Mouse (Mus musculus): ENCODE results near the gene Xdh. TPM values are rescaled to one million over a fixed set of nuclear protein-coding genes. Genes with fewer than 3 reads are reported as not detected.

Gene Xdh
- polyA plus RNA-seq, 1 experiment from 2014 or later = 0.39 TPM

DNA sequence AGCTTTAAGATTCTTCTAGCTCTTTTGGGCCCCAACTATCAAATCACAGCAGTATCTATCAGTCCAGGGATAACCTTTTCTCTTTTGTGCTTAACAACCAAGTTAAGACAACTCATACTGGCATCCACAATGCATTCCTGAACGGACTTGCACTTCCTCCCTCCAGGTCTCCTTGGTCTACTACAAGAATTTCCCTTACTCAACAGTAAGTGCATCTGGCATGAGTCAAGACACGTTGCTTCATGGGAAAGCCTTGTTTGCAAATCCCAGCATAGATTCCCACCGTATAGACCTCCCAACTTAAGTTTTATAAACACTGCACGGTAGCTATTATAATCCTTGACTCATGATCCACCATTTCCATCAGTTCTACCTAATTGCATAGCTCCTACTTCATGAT is 16.4 kb downstream of the Xdh start:
- H3K9ac ChIP-seq (ENCODE audit: low read depth, low read length) = no peak overlapping the region
- no peaks in the 10 kb centered on the region for H3K36me3 ChIP-seq (ENCODE audit: control insufficient read depth, insufficient read depth, low read length)
- H3K9me3 ChIP-seq (replicated peaks; ENCODE audit: control insufficient read depth, low read length) = no peaks in the 10 kb centered on the region
- H3K4me3 ChIP-seq (ENCODE audit: low read depth, low read length) = no peak overlapping the region
- H3K4me1 ChIP-seq (ENCODE audit: control insufficient read depth, insufficient read depth, low read length) = no peaks in the 10 kb centered on the region
- H3K4me2 ChIP-seq = no peak overlapping the region
- ATAC-seq (replicated peaks; ENCODE audit: insufficient number of reproducible peaks, low FRiP score, low TSS enrichment) = no peak
- 65% methylated on average over 4 of the region's 4 CpGs for WGBS (ENCODE audit: insufficient replicate concordance)
- H3K27ac ChIP-seq (ENCODE audit: low read depth, low read length) = no peak overlapping the region
- no peaks in the 10 kb centered on the region for H3K27me3 ChIP-seq (ENCODE audit: control insufficient read depth, insufficient read depth, low read length)

- H3K4me1 ChIP-seq (ENCODE audit: control insufficient read depth, insufficient read depth, low read length) = no peaks in the 10 kb centered on the region
- no peaks in the 10 kb centered on the region for H3K27me3 ChIP-seq (ENCODE audit: control insufficient read depth, insufficient read depth, low read length)
- H3K9ac ChIP-seq (ENCODE audit: low read depth, low read length) = no peak overlapping the region
- WGBS (ENCODE audit: insufficient replicate concordance) = 36% methylated on average over 4 of the region's 4 CpGs
- H3K4me3 ChIP-seq (ENCODE audit: low read depth, low read length) = no peak overlapping the region
- no peak overlapping the region for H3K27ac ChIP-seq (ENCODE audit: low read depth, low read length)
- H3K4me2 ChIP-seq = no peak overlapping the region
- H3K36me3 ChIP-seq (ENCODE audit: control insufficient read depth, insufficient read depth, low read length) = no peaks in the 10 kb centered on the region
- ATAC-seq (replicated peaks; ENCODE audit: insufficient number of reproducible peaks, low FRiP score, low TSS enrichment) = no peak
- H3K9me3 ChIP-seq (replicated peaks; ENCODE audit: control insufficient read depth, low read length) = no peaks in the 10 kb centered on the region
These were observed 17.4 kb downstream of the Xdh start for GRCm38 (mm10) chr17:73932497-73933059.

GRCm38 (mm10) chr17:73919520-73919919 is 30.5 kb downstream of the Xdh start:
- Histone ChIP-seq H3K4me3 (ENCODE audit: low read depth, low read length) (no peak overlapping the region), H3K4me1 (ENCODE audit: control insufficient read depth, insufficient read depth, low read length) (no peaks in the 10 kb centered on the region), H3K27ac (ENCODE audit: low read depth, low read length) (no peak overlapping the region), H3K9me3 (replicated peaks; ENCODE audit: control insufficient read depth, low read length) (no peaks in the 10 kb centered on the region), H3K27me3 (ENCODE audit: control insufficient read depth, insufficient read depth, low read length) (no peaks in the 10 kb centered on the region), H3K36me3 (ENCODE audit: control insufficient read depth, insufficient read depth, low read length) (no peaks in the 10 kb centered on the region), H3K9ac (ENCODE audit: low read depth, low read length) (no peak overlapping the region), H3K4me2 (no peak overlapping the region)
- ATAC-seq (replicated peaks; ENCODE audit: insufficient number of reproducible peaks, low FRiP score, low TSS enrichment) = no peak
- 82% methylated on average over 8 of the region's 8 CpGs for WGBS (ENCODE audit: insufficient replicate concordance)

- no peaks in the 10 kb centered on the region for H3K36me3 ChIP-seq (ENCODE audit: control insufficient read depth, insufficient read depth, low read length)
- 64% methylated on average over 7 of the region's 7 CpGs for WGBS (ENCODE audit: insufficient replicate concordance)
- H3K9me3 ChIP-seq (replicated peaks; ENCODE audit: control insufficient read depth, low read length) = no peaks in the 10 kb centered on the region
- no peaks in the 10 kb centered on the region for H3K27me3 ChIP-seq (ENCODE audit: control insufficient read depth, insufficient read depth, low read length)
- ATAC-seq (replicated peaks; ENCODE audit: insufficient number of reproducible peaks, low FRiP score, low TSS enrichment) = no peak
- H3K4me3 ChIP-seq (ENCODE audit: low read depth, low read length) = no peak overlapping the region
- H3K4me2 ChIP-seq = no peak overlapping the region
- no peaks in the 10 kb centered on the region for H3K4me1 ChIP-seq (ENCODE audit: control insufficient read depth, insufficient read depth, low read length)
- no peak overlapping the region for H3K9ac ChIP-seq (ENCODE audit: low read depth, low read length)
- H3K27ac ChIP-seq (ENCODE audit: low read depth, low read length) = no peak overlapping the region
These were observed 31.0 kb downstream of the Xdh start for GRCm38 (mm10) chr17:73918944-73919381.

- WGBS (ENCODE audit: insufficient replicate concordance) = 80% methylated on average over 3 of the region's 3 CpGs
- no peak overlapping the region for H3K4me2 ChIP-seq
- H3K4me1 ChIP-seq (ENCODE audit: control insufficient read depth, insufficient read depth, low read length) = no peaks in the 10 kb centered on the region
- H3K4me3 ChIP-seq (ENCODE audit: low read depth, low read length) = no peak overlapping the region
- no peaks in the 10 kb centered on the region for H3K27me3 ChIP-seq (ENCODE audit: control insufficient read depth, insufficient read depth, low read length)
- no peak overlapping the region for H3K9ac ChIP-seq (ENCODE audit: low read depth, low read length)
- no peaks in the 10 kb centered on the region for H3K36me3 ChIP-seq (ENCODE audit: control insufficient read depth, insufficient read depth, low read length)
- no peaks in the 10 kb centered on the region for H3K9me3 ChIP-seq (replicated peaks; ENCODE audit: control insufficient read depth, low read length)
- no peak for ATAC-seq (replicated peaks; ENCODE audit: insufficient number of reproducible peaks, low FRiP score, low TSS enrichment)
- no peak overlapping the region for H3K27ac ChIP-seq (ENCODE audit: low read depth, low read length)
These were observed 31.9 kb downstream of the Xdh start for GRCm38 (mm10) chr17:73918138-73918537.

DNA sequence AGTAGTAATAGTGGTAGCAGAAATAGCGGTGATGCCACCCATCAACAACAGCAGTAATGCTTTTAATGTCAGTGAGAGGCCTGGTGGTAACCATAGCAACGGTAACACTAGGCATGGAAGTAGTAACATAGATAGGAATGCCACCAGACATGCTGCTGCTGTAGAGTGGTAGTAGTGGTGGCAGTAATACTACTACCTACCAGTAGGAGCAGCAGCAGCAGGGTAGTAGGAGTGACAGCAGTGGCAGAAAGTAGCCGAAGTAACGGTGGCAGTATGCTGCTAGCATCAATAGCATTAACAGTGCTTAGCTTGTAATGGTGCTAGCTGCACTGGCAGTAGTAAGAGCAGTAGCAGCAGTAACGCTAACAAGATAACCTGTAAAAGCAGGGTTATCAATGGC is 32.3 kb downstream of the Xdh start:
- 67% methylated on average over 5 of the region's 5 CpGs for WGBS (ENCODE audit: insufficient replicate concordance)

GRCm38 (mm10) chr17:73914730-73915129 is 35.3 kb downstream of the Xdh start:
- ATAC-seq (replicated peaks; ENCODE audit: insufficient number of reproducible peaks, low FRiP score, low TSS enrichment) = no peak
- Histone ChIP-seq H3K9ac (ENCODE audit: low read depth, low read length) (no peak overlapping the region), H3K4me1 (ENCODE audit: control insufficient read depth, insufficient read depth, low read length) (no peaks in the 10 kb centered on the region), H3K36me3 (ENCODE audit: control insufficient read depth, insufficient read depth, low read length) (no peaks in the 10 kb centered on the region), H3K4me3 (ENCODE audit: low read depth, low read length) (no peak overlapping the region), H3K27ac (ENCODE audit: low read depth, low read length) (no peak overlapping the region), H3K27me3 (ENCODE audit: control insufficient read depth, insufficient read depth, low read length) (0 out of 2 replicates have a peak, but pooled peaks cover 2% of the 10 kb centered on the region), H3K4me2 (no peak overlapping the region), H3K9me3 (replicated peaks; ENCODE audit: control insufficient read depth, low read length) (no peaks in the 10 kb centered on the region)
- 74% methylated on average over 4 of the region's 4 CpGs for WGBS (ENCODE audit: insufficient replicate concordance)

More for the DNA sequence above, 32.3 kb downstream of the Xdh start:
- Histone ChIP-seq H3K27me3 (ENCODE audit: control insufficient read depth, insufficient read depth, low read length) (no peaks in the 10 kb centered on the region), H3K4me1 (ENCODE audit: control insufficient read depth, insufficient read depth, low read length) (no peaks in the 10 kb centered on the region), H3K9ac (ENCODE audit: low read depth, low read length) (no peak overlapping the region), H3K4me3 (ENCODE audit: low read depth, low read length) (no peak overlapping the region), H3K36me3 (ENCODE audit: control insufficient read depth, insufficient read depth, low read length) (no peaks in the 10 kb centered on the region), H3K27ac (ENCODE audit: low read depth, low read length) (no peak overlapping the region), H3K4me2 (no peak overlapping the region), H3K9me3 (replicated peaks; ENCODE audit: control insufficient read depth, low read length) (no peaks in the 10 kb centered on the region)
- no peak for ATAC-seq (replicated peaks; ENCODE audit: insufficient number of reproducible peaks, low FRiP score, low TSS enrichment)

DNA sequence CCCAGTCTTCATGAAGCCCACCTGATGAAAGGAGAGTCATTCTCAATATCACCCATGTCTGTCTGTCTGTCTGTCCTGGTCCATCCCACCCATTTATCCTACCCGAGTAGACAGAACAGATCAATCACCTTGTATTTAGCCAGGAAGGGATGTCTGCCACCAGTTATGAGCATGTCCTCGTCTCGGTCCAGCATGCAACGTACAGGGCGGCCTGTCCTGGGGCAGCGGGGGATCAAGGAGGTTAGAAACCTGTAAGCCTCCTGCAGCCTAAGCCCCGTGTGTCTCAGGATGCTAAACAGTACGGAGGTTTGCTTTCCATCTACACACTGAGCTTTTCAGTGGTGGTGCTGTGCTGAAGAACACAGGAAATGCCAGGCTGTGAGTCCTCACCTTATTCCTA is 43.9 kb downstream of the Xdh start:
- H3K4me2 ChIP-seq = no peak overlapping the region
- 88% methylated on average over 8 of the region's 8 CpGs for WGBS (ENCODE audit: insufficient replicate concordance)
- no peaks in the 10 kb centered on the region for H3K9me3 ChIP-seq (replicated peaks; ENCODE audit: control insufficient read depth, low read length)
- H3K9ac ChIP-seq (ENCODE audit: low read depth, low read length) = no peak overlapping the region
- H3K4me3 ChIP-seq (ENCODE audit: low read depth, low read length) = no peak overlapping the region
- no peak for ATAC-seq (replicated peaks; ENCODE audit: insufficient number of reproducible peaks, low FRiP score, low TSS enrichment)
- H3K27me3 ChIP-seq (ENCODE audit: control insufficient read depth, insufficient read depth, low read length) = 0 out of 2 replicates have a peak, but pooled peaks cover 2% of the 10 kb centered on the region
- no peak overlapping the region for H3K27ac ChIP-seq (ENCODE audit: low read depth, low read length)
- H3K4me1 ChIP-seq (ENCODE audit: control insufficient read depth, insufficient read depth, low read length) = no peaks in the 10 kb centered on the region
- no peaks in the 10 kb centered on the region for H3K36me3 ChIP-seq (ENCODE audit: control insufficient read depth, insufficient read depth, low read length)

- Histone ChIP-seq H3K4me3 (ENCODE audit: low read depth, low read length) (no peak overlapping the region), H3K4me1 (ENCODE audit: control insufficient read depth, insufficient read depth, low read length) (no peaks in the 10 kb centered on the region), H3K9me3 (replicated peaks; ENCODE audit: control insufficient read depth, low read length) (no peaks in the 10 kb centered on the region), H3K36me3 (ENCODE audit: control insufficient read depth, insufficient read depth, low read length) (no peaks in the 10 kb centered on the region), H3K27ac (ENCODE audit: low read depth, low read length) (no peak overlapping the region), H3K4me2 (no peak overlapping the region), H3K27me3 (ENCODE audit: control insufficient read depth, insufficient read depth, low read length) (0 out of 2 replicates have a peak, but pooled peaks cover 2% of the 10 kb centered on the region), H3K9ac (ENCODE audit: low read depth, low read length) (no peak overlapping the region)
- no peak for ATAC-seq (replicated peaks; ENCODE audit: insufficient number of reproducible peaks, low FRiP score, low TSS enrichment)
- 72% methylated on average over 7 of the region's 7 CpGs for WGBS (ENCODE audit: insufficient replicate concordance)
These were observed 44.8 kb downstream of the Xdh start for GRCm38 (mm10) chr17:73905043-73905750.
